8 mouse cellular contexts compared by ENCODE assay signal in genomic region chr19:36452210-36452609, GRCm38 (mm10).
DNase-seq lines count a peak whose midpoint lies in the region; ATAC-seq and TF ChIP-seq lines count a peak whose summit lies in the region.
"Not testable (repeated sequence)": the region's sequence is repeated elsewhere in the genome, so short reads cannot be mapped to it uniquely, and the experiment has no call there.

No protein-coding gene starts in this region.

- not testable (repeated sequence) for H3K27ac ChIP-seq in MEL (ENCODE audit: control insufficient read depth, low read depth, low read length)
- peak overlapping the region; percentile 23; the same call in 1 of the 2 replicates for H3K27ac ChIP-seq in heart, embryonic 12.5 days (ENCODE audit: poor library complexity, severe bottlenecking)
- peak overlapping the region; percentile 85 for H3K27ac ChIP-seq in liver, embryonic 12.5 days
- peak overlapping the region; percentile 90 for H3K27ac ChIP-seq in liver, embryonic 15.5 days (replicated peaks)

- TF ChIP-seq EP300 in MEL (IDR thresholded peaks at IDR 0.05; ENCODE audit: low read depth in 1 of 2, low read length in 2 of 2), result 0 out of 4 replicates have a peak, but pooled peaks of 1 of the 2 experiments have one; percentile 28

- not testable (repeated sequence) for H3K9me3 ChIP-seq in MEL (replicated peaks; ENCODE audit: insufficient read depth, low read length); heart, embryonic 12.5 days (replicated peaks); liver, embryonic 12.5 days (replicated peaks); liver, embryonic 15.5 days (replicated peaks)

- ATAC-seq in erythroblast, adult 5-6 weeks (replicated peaks; ENCODE audit: low FRiP score, poor library complexity, severe bottlenecking), result peak; percentile 77
- ATAC-seq in heart, embryonic 12.5 days (ENCODE audit: insufficient number of reproducible peaks, low FRiP score), result peak; percentile 33; the same call in 1 of the 2 replicates
- ATAC-seq in liver, embryonic 12.5 days, result peak; percentile 78
- ATAC-seq in liver, embryonic 15.5 days (ENCODE audit: insufficient read depth), result peak; percentile 60
- 0 out of 2 replicates have a peak, but pooled peaks have one; percentile 21 for ATAC-seq in megakaryocyte, adult 5-6 weeks (ENCODE audit: poor library complexity, severe bottlenecking)

- not testable (repeated sequence) for TF ChIP-seq POLR2A in MEL (IDR thresholded peaks at IDR 0.05; ENCODE audit: control insufficient read depth in 1 of 2, insufficient read depth in 1 of 2, low read depth in 1 of 2, low read length in 2 of 2, poor library complexity in 1 of 2)

- H3K79me2 ChIP-seq in MEL (ENCODE audit: control insufficient read depth, insufficient read depth, low read length, poor library complexity), result not testable (repeated sequence)

- H3K4me1 ChIP-seq in MEL (ENCODE audit: control insufficient read depth in 1 of 2, insufficient read depth in 2 of 2, low read length in 2 of 2), result peaks cover 9 to 17% of the 10 kb centered on the region in 2 experiments
- H3K4me1 ChIP-seq in heart, embryonic 12.5 days (replicated peaks), result peaks cover 12% of the 10 kb centered on the region
- H3K4me1 ChIP-seq in liver, embryonic 12.5 days, result peaks cover 45% of the 10 kb centered on the region
- peaks cover 40% of the 10 kb centered on the region for H3K4me1 ChIP-seq in liver, embryonic 15.5 days (replicated peaks)

- not testable (repeated sequence) for TF ChIP-seq CTCF in MEL (IDR thresholded peaks at IDR 0.05 in 2 of 3, conservative IDR thresholded peaks at IDR 0.05 in 1 of 3; ENCODE audit: control insufficient read depth in 1 of 3, insufficient read depth in 1 of 3, low read depth in 2 of 3, low read length in 3 of 3, poor library complexity in 1 of 3, severe bottlenecking in 1 of 3)

- H3K4me3 ChIP-seq in MEL (ENCODE audit: control insufficient read depth in 1 of 2, insufficient read depth in 1 of 2, low read depth in 2 of 2, low read length in 2 of 2); heart, embryonic 12.5 days; liver, embryonic 12.5 days; liver, embryonic 15.5 days (replicated peaks): not testable (repeated sequence)

- DNase-seq in MEL (ENCODE audit: low read depth, low spot score), result peak; percentile 44
- peak; percentile 48 for DNase-seq in c-Kit-negative CD71-positive TER-119-positive erythroid progenitor cells, embryonic 14.5 days (ENCODE audit: low read depth, low spot score)
- peak; percentile 20 for DNase-seq in spleen, adult 12 weeks (ENCODE audit: low spot score)

- not testable (repeated sequence) for H3K27me3 ChIP-seq in MEL (ENCODE audit: control insufficient read depth in 1 of 2, insufficient read depth in 2 of 2, low read length in 2 of 2); heart, embryonic 12.5 days (replicated peaks); liver, embryonic 12.5 days (replicated peaks); liver, embryonic 15.5 days

- peaks cover 0 to 27% of the 10 kb centered on the region in 2 experiments; a peak in 2 of 4 replicates for H3K36me3 ChIP-seq in MEL (ENCODE audit: control insufficient read depth in 1 of 2, insufficient read depth in 2 of 2, low read length in 2 of 2)
- H3K36me3 ChIP-seq in heart, embryonic 12.5 days, result peaks cover 33% of the 10 kb centered on the region
- peaks cover 18% of the 10 kb centered on the region for H3K36me3 ChIP-seq in liver, embryonic 12.5 days
- H3K36me3 ChIP-seq in liver, embryonic 15.5 days (replicated peaks), result peaks cover 28% of the 10 kb centered on the region

- TF ChIP-seq RAD21 in MEL (IDR thresholded peaks at IDR 0.05; ENCODE audit: low read depth, low read length), result not testable (repeated sequence)

- H3K9ac ChIP-seq in MEL (ENCODE audit: control insufficient read depth, low read depth, low read length, poor library complexity, severe bottlenecking); heart, embryonic 12.5 days: not testable (repeated sequence)
- peak overlapping the region; percentile 40; the same call in 1 of the 2 replicates for H3K9ac ChIP-seq in liver, embryonic 12.5 days
- peak overlapping the region; percentile 13; the same call in 1 of the 2 replicates for H3K9ac ChIP-seq in liver, embryonic 15.5 days

- not testable (repeated sequence) for H3K4me2 ChIP-seq in heart, embryonic 12.5 days
- peak overlapping the region; percentile 33 for H3K4me2 ChIP-seq in liver, embryonic 12.5 days
- H3K4me2 ChIP-seq in liver, embryonic 15.5 days, result peak overlapping the region; percentile 23

- WGBS in heart, embryonic 12.5 days, result 34% methylated on average over 3 of the region's 3 CpGs
- WGBS in liver, embryonic 12.5 days (ENCODE audit: insufficient replicate concordance), result 49% methylated on average over 3 of the region's 3 CpGs
- 48% methylated on average over 3 of the region's 3 CpGs for WGBS in liver, embryonic 15.5 days (ENCODE audit: insufficient replicate concordance)

TF ChIP-seq in MEL, 35 proteins besides CTCF, POLR2A, EP300 and RAD21:
- peak; percentile 48; the same call in 1 of the 2 replicates for TF ChIP-seq TCF12 (IDR thresholded peaks at IDR 0.05; ENCODE audit: low read depth, low read length)
- TF ChIP-seq GATA1 (IDR thresholded peaks at IDR 0.05; ENCODE audit: low read depth, low read length), result peak; percentile 24; the same call in 1 of the 2 replicates

Comparison
In these comparisons a context has a peak if more than half of its experiments do, and no peak if none do; other contexts are left out.
1. ATAC-seq: peak in every context shown above with its lines; median percentile 78 in liver, embryonic 12.5 days; 77 in erythroblast, adult 5-6 weeks; 60 in liver, embryonic 15.5 days; 33 in heart, embryonic 12.5 days; 21 in megakaryocyte, adult 5-6 weeks.